Mouse (Mus musculus) ES-Bruce4 (cell line): ENCODE data around the gene Akr1a1. TPM values are rescaled to one million over a fixed set of nuclear protein-coding genes. Genes with fewer than 3 reads are reported as not detected.
"Not testable (repeated sequence)": the region's sequence is repeated elsewhere in the genome, so short reads cannot be mapped to it uniquely, and the experiment has no call there.

Source experiments
- H3K27ac ChIP-seq: 2 replicates; pipeline ENCODE4 v1.5.1; 2012; ENCODE audit warnings: low read length, inconsistent platforms; ENCODE audit not compliant: insufficient read depth
- H3K27me3 ChIP-seq: 2 replicates; pipeline ENCODE4 v1.6.1; 2012; ENCODE audit warnings: mild to moderate bottlenecking, low read length, inconsistent platforms; ENCODE audit not compliant: control insufficient read depth, poor library complexity, insufficient read depth, severe bottlenecking
- H3K36me3 ChIP-seq: 2 replicates; pipeline ENCODE4 v1.6.1; 2012; ENCODE audit warnings: inconsistent platforms, mild to moderate bottlenecking, low read length, moderate library complexity; ENCODE audit not compliant: control insufficient read depth, poor library complexity, insufficient read depth, severe bottlenecking
- H3K4me1 ChIP-seq: one replicate; pipeline ENCODE4 v1.8.1; 2011; ENCODE audit warnings: low read length; ENCODE audit not compliant: control insufficient read depth, insufficient read depth
- H3K4me3 ChIP-seq: 2 replicates; pipeline ENCODE4 v1.5.1; 2011; ENCODE audit warnings: low read depth, mild to moderate bottlenecking, low read length
- H3K9ac ChIP-seq: 2 replicates; pipeline ENCODE4 v1.6.1; 2012; ENCODE audit warnings: low read depth, mild to moderate bottlenecking, inconsistent platforms; ENCODE audit not compliant: poor library complexity, severe bottlenecking
- H3K9me3 ChIP-seq: replicated peaks from 2 replicates; pipeline ENCODE4 v1.6.1; 2012; ENCODE audit warnings: mild to moderate bottlenecking, low read length, inconsistent platforms; ENCODE audit not compliant: control insufficient read depth, poor library complexity, insufficient read depth, severe bottlenecking
- CTCF ChIP-seq: IDR thresholded peaks from one replicate; pipeline ENCODE4 v1.8.1; 2011; ENCODE audit warnings: low read depth, low read length
- EP300 ChIP-seq: IDR thresholded peaks from 2 replicates; pipeline ENCODE4 v1.6.1; 2011; ENCODE audit warnings: low read depth, low read length; ENCODE audit not compliant: insufficient read depth
- POLR2A ChIP-seq: IDR thresholded peaks from one replicate; pipeline ENCODE4 v1.8.1; 2011; ENCODE audit warnings: low read length; ENCODE audit not compliant: insufficient read depth
- polyA plus RNA-seq: library from polyadenylated mRNA; stranded (reverse); fragments of >200 nt; gene quantifications from 2 replicates; pipeline ENCODE4 v1.2.4, GENCODE M21; 2011; ENCODE audit warnings: low read depth; ENCODE audit not compliant: missing spikeins, insufficient read depth, insufficient read length

The Akr1a1 gene
- polyA plus RNA-seq, 1 experiment: 280 TPM

DNA sequence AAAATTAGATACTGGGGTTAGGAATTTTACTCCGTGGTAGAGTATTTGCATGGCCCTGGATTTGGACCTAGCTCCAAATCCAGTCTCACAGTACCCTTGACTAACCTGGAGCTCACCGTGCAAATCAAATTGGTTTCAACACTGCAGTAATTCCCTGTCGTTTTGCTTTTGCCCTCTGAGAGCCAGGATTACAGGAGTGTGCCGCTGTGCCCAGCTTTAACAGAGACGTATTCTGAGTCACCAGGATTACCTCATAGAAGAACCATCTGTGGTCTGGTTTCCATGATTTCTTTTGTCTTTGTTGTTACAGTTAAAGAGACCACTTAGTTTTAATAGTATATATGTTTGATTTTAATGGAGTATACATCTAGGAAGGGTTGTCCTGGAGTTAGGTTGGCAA lies 27.7 kb upstream of the Akr1a1 start:
- no peak overlapping the region for H3K27ac ChIP-seq
- H3K9ac ChIP-seq: no peak overlapping the region
- H3K9me3 ChIP-seq: no peaks in the 10 kb centered on the region
- TF ChIP-seq CTCF (no peak), EP300 (no peak), POLR2A (no peak)
- no peaks in the 10 kb centered on the region for H3K36me3 ChIP-seq
- no peaks in the 10 kb centered on the region for H3K27me3 ChIP-seq
- H3K4me1 ChIP-seq: no peaks in the 10 kb centered on the region
- no peak overlapping the region for H3K4me3 ChIP-seq

DNA sequence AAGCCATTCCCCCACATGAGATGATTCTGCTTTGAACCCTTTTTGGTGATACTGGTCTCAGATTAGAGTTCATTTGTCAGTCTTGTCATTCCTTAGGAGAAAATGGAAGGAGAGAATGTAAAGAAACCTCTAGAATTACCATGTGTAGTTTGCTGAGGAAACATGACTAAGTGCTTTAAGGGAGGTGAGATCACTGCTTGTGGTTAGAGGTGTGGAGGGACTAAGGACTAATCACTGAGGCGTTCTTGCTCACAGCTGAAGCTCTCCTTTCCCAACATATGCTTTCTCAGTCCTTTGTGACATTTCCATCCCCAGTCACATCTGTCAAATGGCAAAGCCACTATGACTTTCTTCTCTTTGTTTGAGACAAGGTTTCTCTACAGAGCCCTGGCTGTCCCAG lies 26.3 kb upstream of the Akr1a1 start:
- Histone ChIP-seq H3K4me1 (no peaks in the 10 kb centered on the region), H3K36me3 (no peaks in the 10 kb centered on the region), H3K9ac (no peak overlapping the region), H3K27me3 (no peaks in the 10 kb centered on the region), H3K4me3 (no peak overlapping the region), H3K9me3 (no peaks in the 10 kb centered on the region), H3K27ac (no peak overlapping the region)
- TF ChIP-seq EP300 (no peak), CTCF (no peak), POLR2A (no peak)

DNA sequence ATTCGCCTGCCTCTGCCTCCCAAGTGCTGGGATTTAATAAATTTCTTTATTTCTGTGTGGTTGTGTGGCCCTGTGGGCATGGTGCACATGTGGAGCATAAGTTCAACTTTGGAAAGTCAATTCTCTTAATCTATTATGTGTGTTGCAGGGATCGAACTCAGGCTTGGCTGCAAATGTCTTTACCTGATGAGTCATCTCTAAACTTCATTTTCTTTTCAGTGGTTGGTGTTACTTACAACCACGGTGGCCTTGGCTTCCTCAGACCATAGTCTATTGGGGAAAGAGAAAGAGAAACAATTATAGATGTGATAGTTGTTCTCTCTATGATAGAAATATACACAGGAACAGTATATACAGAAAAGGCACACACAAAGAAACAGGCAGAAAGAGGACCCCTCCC lies 24.5 kb upstream of the Akr1a1 start:
- H3K27me3 ChIP-seq: no peaks in the 10 kb centered on the region
- no peaks in the 10 kb centered on the region for H3K4me1 ChIP-seq
- H3K9me3 ChIP-seq: no peaks in the 10 kb centered on the region
- H3K27ac ChIP-seq: no peak overlapping the region
- TF ChIP-seq CTCF: no peak
- no peak for TF ChIP-seq EP300
- no peak for TF ChIP-seq POLR2A
- no peak overlapping the region for H3K9ac ChIP-seq
- H3K36me3 ChIP-seq: no peaks in the 10 kb centered on the region
- H3K4me3 ChIP-seq: no peak overlapping the region

DNA sequence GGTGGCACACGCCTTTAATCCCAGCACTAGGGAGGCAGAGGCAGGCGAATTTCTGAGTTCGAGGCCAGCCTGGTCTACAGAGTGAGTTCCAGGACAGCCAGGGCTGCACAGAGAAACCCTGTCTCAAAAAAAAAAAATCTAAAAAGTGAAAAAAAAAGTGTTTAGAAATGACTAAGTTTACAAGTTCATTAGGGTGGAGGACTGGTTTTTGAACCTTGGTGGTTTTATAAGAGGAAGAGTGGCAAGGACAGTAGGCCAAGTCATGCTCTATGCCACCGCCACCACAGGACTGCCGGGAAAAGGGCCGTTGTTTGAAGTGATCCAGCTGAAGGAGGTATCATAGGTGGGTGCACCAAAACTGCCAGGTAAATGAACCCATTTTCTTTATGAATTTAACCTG lies 23.3 kb upstream of the Akr1a1 start:
- not testable (repeated sequence) for H3K4me3 ChIP-seq, H3K9me3 ChIP-seq, H3K9ac ChIP-seq, H3K27ac ChIP-seq, H3K27me3 ChIP-seq, H3K4me1 ChIP-seq, H3K36me3 ChIP-seq

DNA sequence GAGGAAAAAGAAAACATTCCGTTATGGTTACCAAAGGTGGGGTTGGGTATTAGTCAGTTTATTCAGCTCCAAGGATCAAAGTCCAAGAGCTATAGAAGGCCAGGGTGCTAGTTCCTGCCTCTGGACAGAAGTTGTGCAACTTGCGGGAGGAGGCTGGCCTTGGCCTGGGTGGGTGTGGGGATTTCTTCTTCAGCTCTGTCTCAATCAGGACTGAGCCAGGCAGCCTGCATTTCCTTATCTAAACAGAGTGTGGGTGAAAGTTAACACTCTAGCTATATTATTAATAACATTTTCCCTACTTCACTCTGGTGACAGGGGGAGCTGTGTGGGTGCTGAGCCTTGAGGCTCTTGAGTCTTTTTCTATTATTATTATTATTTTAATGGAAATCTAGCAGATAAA lies 21.3 kb upstream of the Akr1a1 start:
- H3K4me3 ChIP-seq: no peak overlapping the region
- TF ChIP-seq CTCF (no peak), POLR2A (no peak), EP300 (no peak)
- H3K27ac ChIP-seq: no peak overlapping the region
- no peaks in the 10 kb centered on the region for H3K9me3 ChIP-seq
- no peak overlapping the region for H3K9ac ChIP-seq
- H3K36me3 ChIP-seq: no peaks in the 10 kb centered on the region
- H3K4me1 ChIP-seq: no peaks in the 10 kb centered on the region
- no peaks in the 10 kb centered on the region for H3K27me3 ChIP-seq

DNA sequence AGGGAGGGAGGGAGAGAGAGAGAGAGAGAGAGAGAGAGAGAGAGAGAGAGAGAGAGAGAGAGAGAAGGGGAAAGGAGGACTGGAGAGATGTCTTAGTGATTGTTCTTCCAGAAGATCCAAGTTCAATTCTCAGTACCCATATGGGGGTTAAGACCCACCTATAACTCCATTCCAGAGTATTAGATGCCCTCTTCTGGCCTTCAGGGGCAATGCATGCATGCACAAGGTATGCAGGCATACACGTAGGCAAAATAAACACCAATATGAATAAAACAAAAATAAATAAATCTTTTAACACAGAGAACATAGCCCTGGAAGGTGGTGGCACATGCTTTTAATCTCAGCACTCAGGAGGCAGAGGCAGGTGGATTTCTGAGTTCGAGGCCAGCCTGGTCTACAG lies 17.8 kb upstream of the Akr1a1 start:
- TF ChIP-seq POLR2A (no peak), EP300 (no peak), CTCF (no peak)

More for the DNA sequence above, 17.8 kb upstream of the Akr1a1 start:
- H3K9me3 ChIP-seq: no peaks in the 10 kb centered on the region
- H3K27ac ChIP-seq: no peak overlapping the region
- no peak overlapping the region for H3K9ac ChIP-seq
- H3K27me3 ChIP-seq: no peaks in the 10 kb centered on the region
- H3K4me3 ChIP-seq: no peak overlapping the region
- H3K4me1 ChIP-seq: no peaks in the 10 kb centered on the region
- H3K36me3 ChIP-seq: no peaks in the 10 kb centered on the region
